Mouse (Mus musculus): ENCODE results near the gene Spag9. TPM values are rescaled to one million over a fixed set of nuclear protein-coding genes. Genes with fewer than 3 reads are reported as not detected.
A peak's percentile ranks its signal among the peaks of the same experiment; 100 is the strongest.

Gene Spag9
- 119 and 123 TPM in 2 replicates for polyA plus RNA-seq (2016; fragmentation: Nextera tagmentation; extraction: Ambion mirVana)

DNA sequence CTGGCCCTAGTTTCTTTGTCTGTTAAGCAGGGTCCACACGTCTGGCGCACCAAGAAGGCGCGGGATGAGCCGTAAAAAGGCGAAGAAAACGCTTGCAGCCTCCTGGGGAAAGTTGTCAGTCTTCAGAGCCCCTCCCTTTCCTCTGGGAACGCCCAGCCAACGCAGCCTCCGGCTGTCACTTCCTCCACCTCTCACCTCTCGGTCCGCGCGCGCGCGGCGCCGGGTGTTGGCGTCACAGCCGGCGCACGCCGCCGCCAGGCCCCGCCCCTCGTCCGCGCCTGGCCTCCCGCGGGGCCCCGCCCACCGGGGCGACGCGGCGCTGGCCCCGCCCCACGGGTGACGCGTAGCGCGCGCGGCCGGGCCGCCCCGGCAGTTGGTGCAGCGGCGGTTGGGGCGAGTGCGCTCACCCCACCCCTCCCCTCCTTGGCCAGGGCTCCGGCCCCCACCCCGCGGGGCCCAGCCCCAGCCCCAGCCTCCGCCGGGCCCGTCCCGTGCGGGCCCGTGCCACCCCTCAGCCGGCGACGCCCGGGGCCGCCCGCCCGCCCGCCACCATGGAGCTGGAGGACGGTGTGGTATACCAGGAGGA, at the start of gene Spag9:
TSS of gene Spag9 (plus strand) at position 372 of the 586 bp plus-strand sequence.
- ATAC-seq (ENCODE audit: low FRiP score), result peak; percentile 94
- 1% methylated on average over 51 of the region's 70 CpGs for WGBS
- no peaks in the 10 kb centered on the region for H3K36me3 ChIP-seq
- H3K27me3 ChIP-seq, result peaks cover 3% of the 10 kb centered on the region; the same call in 1 of the 2 replicates
- H3K4me3 ChIP-seq, result peak within 1 kb of the TSS; percentile 92
- peak within 1 kb of the TSS; percentile 97 for H3K4me2 ChIP-seq (replicated peaks)
- H3K9ac ChIP-seq, result peak within 1 kb of the TSS; percentile 91
- H3K4me1 ChIP-seq, result peaks cover 28% of the 10 kb centered on the region
- peak within 1 kb of the TSS; percentile 93 for H3K27ac ChIP-seq
- no peaks in the 10 kb centered on the region for H3K9me3 ChIP-seq (replicated peaks)

DNA sequence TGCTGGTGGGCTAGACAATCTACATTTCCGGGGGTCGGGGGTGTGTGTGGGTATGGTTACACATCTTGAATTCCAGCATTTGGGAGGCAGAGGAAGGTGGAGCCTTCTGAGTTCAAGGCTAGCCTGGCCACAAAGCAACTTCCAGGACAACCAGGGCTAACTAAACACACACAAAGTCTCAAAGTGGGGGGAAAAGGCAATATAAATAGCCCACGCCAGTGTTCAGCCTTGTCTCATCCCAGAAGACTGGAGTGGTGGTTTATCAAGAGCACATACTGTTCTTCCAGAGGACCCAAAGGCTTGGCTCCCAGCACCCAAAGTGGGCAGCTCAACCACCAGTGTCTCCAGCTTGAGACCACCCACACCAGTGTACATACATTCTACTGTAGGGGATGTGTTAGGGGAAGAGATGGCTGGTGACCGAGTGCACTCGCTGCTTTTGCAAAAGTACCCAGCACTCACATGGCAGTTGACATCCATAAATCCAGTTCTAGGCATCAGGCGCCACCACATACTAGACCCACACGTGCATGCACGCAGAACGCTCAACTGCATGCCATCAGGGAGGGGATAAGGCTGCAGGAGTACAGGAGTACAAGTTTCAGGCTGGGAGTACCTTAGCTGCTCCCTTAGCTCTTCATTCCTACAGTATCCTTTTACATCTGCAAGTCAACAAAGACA, 46.9 kb upstream of the Spag9 start:
- WGBS, result 88% methylated on average over 9 of the region's 9 CpGs
- H3K9me3 ChIP-seq (replicated peaks), result no peaks in the 10 kb centered on the region
- H3K4me3 ChIP-seq, result no peak overlapping the region
- H3K4me1 ChIP-seq, result peaks cover 15% of the 10 kb centered on the region
- H3K27ac ChIP-seq, result no peak overlapping the region
- H3K36me3 ChIP-seq, result peaks cover 57% of the 10 kb centered on the region
- no peaks in the 10 kb centered on the region for H3K27me3 ChIP-seq
- H3K4me2 ChIP-seq (replicated peaks), result no peak overlapping the region
- no peak for ATAC-seq (ENCODE audit: low FRiP score)
- H3K9ac ChIP-seq, result no peak overlapping the region

DNA sequence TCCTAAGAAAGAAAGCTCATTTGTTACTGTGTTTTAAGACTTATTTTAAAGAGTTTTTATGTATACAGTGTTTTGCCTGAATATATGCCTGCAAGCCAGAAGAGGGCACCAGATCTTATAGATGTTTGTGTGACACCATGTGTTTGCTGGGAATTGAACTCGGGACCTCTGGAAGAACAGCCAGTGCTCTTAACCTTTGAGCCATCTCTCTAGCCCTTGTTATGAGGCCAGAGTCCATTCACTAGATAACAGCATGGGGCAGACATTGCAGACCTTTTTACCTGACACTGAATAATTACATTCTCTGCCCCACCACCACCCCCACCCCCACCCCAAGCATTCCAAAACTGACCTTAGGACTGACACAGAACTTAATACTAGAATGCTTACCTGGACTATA, 45.8 kb upstream of the Spag9 start:
- Histone ChIP-seq H3K9ac (no peak overlapping the region), H3K4me2 (replicated peaks) (no peak overlapping the region), H3K27me3 (no peaks in the 10 kb centered on the region), H3K4me3 (no peak overlapping the region), H3K9me3 (replicated peaks) (no peaks in the 10 kb centered on the region), H3K36me3 (peaks cover 57% of the 10 kb centered on the region), H3K4me1 (peaks cover 22% of the 10 kb centered on the region), H3K27ac (no peak overlapping the region)
- 89% methylated on average over 1 of the region's 1 CpGs for WGBS
- ATAC-seq (ENCODE audit: low FRiP score), result no peak

DNA sequence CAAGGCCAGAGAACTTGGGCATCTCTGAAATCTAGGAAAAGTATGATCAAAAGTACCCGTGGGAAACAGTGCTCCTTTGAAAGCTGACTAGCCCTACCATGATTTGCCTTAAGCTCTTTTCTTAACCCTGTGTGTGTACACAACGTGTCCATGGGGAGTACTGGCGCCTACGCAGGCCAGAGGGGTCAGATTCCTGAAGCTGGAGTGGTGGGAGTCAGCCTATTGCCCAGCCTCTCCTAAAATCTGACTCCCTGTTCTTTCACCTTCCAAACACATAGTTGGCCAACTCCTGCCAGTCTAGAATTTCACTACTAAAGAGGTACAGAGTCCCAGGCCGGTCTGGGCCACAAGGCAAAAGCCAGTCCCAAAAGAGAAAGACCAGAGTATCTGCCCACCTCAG, 43.5 kb upstream of the Spag9 start:
- no peaks in the 10 kb centered on the region for H3K27me3 ChIP-seq
- 59% methylated on average over 5 of the region's 5 CpGs for WGBS

DNA sequence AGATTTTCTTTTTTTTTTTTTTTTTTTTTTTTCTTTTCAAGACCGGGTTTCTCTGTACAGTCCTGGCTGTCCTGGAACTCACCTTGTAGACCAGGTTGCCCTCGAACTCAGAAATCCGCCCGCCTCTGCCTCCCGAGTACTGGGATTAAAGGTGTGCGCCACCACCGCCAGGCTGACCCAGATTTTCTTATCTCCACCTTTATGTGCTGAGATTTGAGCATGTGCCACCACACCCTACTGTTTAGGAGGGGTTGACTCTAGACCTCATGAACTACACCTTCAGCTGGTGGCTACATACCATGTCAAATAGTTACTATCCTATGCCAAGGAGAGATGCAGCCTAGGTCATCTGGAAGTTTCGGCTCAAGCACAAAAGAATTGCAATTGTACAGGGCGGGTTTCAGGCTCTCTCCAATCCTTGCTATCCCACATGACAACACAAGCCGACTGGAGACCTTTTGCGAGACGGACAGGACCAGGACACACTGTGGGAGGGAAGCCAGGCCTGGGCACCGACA, 41.1 kb upstream of the Spag9 start:
- WGBS, result 47% methylated on average over 13 of the region's 13 CpGs
- H3K27me3 ChIP-seq, result no peaks in the 10 kb centered on the region
- peak overlapping the region; percentile 64 for H3K4me3 ChIP-seq
- no peaks in the 10 kb centered on the region for H3K9me3 ChIP-seq (replicated peaks)
- peak overlapping the region; percentile 87 for H3K4me2 ChIP-seq (replicated peaks)
- H3K36me3 ChIP-seq, result peaks cover 57% of the 10 kb centered on the region
- peak; percentile 32; the same call in 1 of the 2 replicates for ATAC-seq (ENCODE audit: low FRiP score)
- peak overlapping the region; percentile 88 for H3K27ac ChIP-seq
- peak overlapping the region; percentile 78 for H3K9ac ChIP-seq
- H3K4me1 ChIP-seq, result peaks cover 32% of the 10 kb centered on the region

More for the DNA sequence above, 43.5 kb upstream of the Spag9 start:
- Histone ChIP-seq H3K9me3 (replicated peaks) (no peaks in the 10 kb centered on the region), H3K9ac (no peak overlapping the region), H3K27ac (no peak overlapping the region), H3K36me3 (peaks cover 51% of the 10 kb centered on the region), H3K4me1 (peaks cover 32% of the 10 kb centered on the region), H3K4me2 (replicated peaks) (no peak overlapping the region), H3K4me3 (no peak overlapping the region)
- ATAC-seq (ENCODE audit: low FRiP score), result no peak

DNA sequence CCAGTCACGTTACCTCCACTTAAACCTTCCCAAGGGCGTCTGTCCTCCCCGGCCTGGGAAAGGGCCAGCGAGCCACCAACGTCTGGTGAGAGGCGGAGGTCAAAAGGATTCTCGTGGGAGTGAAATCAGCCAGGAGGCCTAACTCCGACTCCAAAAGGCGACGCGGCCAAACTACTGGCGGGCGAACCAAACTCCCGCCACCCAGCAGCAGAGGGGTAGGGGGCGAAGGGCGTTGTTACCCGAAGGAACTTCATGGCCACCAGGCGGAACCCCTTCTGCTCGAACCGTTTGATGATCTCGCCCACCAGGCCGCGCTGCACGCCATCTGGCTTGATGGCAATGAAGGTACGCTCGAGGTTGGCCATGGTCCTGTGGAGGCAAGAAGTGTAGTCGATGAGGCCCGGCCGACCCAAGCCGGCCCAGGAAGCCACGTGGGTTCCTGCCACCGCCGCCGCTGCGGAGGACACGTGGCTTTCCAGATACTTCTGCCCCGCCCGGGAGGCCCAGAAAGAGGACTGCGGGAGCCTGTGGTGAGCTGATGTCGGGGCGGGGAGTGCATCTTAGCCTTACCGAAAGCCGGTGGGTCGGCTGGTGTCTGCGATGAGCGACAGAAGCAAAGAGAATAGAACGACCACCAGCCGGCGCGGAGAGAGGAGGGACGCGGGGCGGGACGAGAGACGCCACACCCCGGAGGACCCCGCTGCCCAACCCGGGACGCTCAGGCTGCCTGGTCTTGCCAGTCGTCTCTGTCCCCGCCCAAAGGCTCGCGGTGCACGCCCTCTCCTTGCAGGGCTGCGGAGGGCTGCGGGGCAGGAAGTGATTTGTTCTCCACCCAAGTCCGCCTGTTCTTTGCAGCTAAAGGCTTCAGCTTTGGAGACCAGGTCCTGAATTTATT, 40.4 kb upstream of the Spag9 start:
- ATAC-seq (ENCODE audit: low FRiP score), result peak; percentile 97
- peaks cover 57% of the 10 kb centered on the region for H3K36me3 ChIP-seq
- under 1% methylated on average over 63 of the region's 67 CpGs for WGBS
- H3K27me3 ChIP-seq, result no peaks in the 10 kb centered on the region
- H3K4me3 ChIP-seq, result peak overlapping the region; percentile 64
- H3K4me2 ChIP-seq (replicated peaks), result peak overlapping the region; percentile 87
- H3K4me1 ChIP-seq, result peaks cover 32% of the 10 kb centered on the region
- H3K9me3 ChIP-seq (replicated peaks), result no peaks in the 10 kb centered on the region
- peak overlapping the region; percentile 78 for H3K9ac ChIP-seq
- peak overlapping the region; percentile 88 for H3K27ac ChIP-seq

DNA sequence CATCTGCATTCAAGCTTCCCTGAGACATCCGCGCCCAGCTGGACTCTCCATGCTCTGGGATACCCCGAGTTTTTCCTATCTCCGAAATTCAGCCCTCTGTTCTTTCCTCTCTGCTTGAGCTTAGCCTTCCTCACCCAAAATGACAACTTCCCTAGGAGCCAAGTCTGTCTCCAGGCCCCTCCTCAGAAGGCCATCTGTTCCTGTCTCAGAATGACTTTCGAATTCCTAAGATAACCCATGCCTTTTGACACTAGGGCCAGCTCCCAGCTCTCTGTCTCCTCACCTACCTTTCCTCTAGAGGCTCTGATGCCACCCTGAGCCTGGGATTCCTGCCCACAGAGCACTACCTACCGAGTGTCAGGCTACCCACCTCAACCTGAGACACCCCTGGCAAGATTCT, 39.7 kb upstream of the Spag9 start, which contains the start of gene Nme2:
TSS of gene Nme2 (minus strand) at position 101 of the 400 bp plus-strand sequence.
- H3K9me3 ChIP-seq (replicated peaks), result no peaks in the 10 kb centered on the region
- peak within 1 kb of the TSS; percentile 78 for H3K9ac ChIP-seq
- peak; percentile 26 for ATAC-seq (ENCODE audit: low FRiP score)
- WGBS, result 6% methylated on average over 6 of the region's 6 CpGs
- no peaks in the 10 kb centered on the region for H3K27me3 ChIP-seq
- peak within 1 kb of the TSS; percentile 87 for H3K4me2 ChIP-seq (replicated peaks)
- H3K36me3 ChIP-seq, result peaks cover 58% of the 10 kb centered on the region
- H3K27ac ChIP-seq, result peak within 1 kb of the TSS; percentile 88
- H3K4me1 ChIP-seq, result peaks cover 32% of the 10 kb centered on the region
- H3K4me3 ChIP-seq, result peak within 1 kb of the TSS; percentile 64

DNA sequence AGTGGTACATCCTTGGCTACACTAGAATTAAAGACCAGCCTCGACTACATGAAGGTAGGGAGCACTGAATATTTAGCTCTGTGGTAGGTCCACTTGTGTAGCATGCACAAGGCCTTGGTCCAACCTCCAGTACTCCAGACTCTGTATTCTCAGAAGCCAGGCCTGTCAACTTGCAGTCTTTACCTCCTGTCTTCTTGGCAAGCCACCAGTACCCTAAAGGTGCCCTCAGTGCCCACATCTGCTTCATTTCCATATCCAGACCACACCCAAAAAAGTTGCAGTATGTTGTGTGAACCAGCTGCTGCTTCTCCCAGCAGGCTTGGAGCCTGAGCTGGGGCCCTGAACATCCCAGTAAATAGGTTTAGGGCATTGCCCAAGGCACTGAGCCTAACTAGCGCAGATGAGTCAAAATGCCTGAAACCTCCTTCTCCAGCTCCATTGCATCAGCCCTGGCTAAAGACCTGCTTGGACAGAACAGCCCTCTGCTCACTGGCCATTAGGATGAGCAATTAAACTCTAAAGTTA, 38.8 kb upstream of the Spag9 start:
- Histone ChIP-seq H3K27ac (no peak overlapping the region), H3K9ac (no peak overlapping the region), H3K4me1 (peaks cover 32% of the 10 kb centered on the region), H3K27me3 (no peaks in the 10 kb centered on the region), H3K36me3 (peaks cover 57% of the 10 kb centered on the region), H3K9me3 (replicated peaks) (no peaks in the 10 kb centered on the region), H3K4me3 (no peak overlapping the region), H3K4me2 (replicated peaks) (no peak overlapping the region)
- ATAC-seq (ENCODE audit: low FRiP score), result no peak
- 93% methylated on average over 2 of the region's 2 CpGs for WGBS

DNA sequence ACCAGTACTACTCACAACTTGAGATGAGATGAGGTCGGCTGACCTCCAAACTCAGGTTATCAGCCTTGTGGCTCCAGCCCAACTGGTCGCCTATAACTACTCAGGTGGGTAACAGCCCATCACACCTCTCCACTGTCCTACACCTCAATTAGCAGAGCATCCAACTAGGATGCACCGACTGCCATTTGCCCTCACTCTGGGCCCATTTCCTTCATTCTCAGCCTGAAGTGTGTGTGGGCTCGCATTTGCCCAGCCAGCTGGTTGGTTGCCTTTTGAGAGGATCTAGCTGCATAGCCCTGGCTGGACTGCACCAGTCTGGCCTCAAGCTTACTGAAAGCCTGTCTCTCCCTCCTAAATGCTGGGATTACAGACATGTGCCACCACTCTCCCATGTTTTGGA, 38.1 kb upstream of the Spag9 start:
- Histone ChIP-seq H3K27me3 (no peaks in the 10 kb centered on the region), H3K4me1 (peaks cover 26% of the 10 kb centered on the region), H3K27ac (no peak overlapping the region), H3K9me3 (replicated peaks) (no peaks in the 10 kb centered on the region), H3K36me3 (peaks cover 57% of the 10 kb centered on the region), H3K4me3 (no peak overlapping the region), H3K9ac (no peak overlapping the region), H3K4me2 (replicated peaks) (no peak overlapping the region)
- ATAC-seq (ENCODE audit: low FRiP score), result no peak
- WGBS, result 87% methylated on average over 4 of the region's 4 CpGs

DNA sequence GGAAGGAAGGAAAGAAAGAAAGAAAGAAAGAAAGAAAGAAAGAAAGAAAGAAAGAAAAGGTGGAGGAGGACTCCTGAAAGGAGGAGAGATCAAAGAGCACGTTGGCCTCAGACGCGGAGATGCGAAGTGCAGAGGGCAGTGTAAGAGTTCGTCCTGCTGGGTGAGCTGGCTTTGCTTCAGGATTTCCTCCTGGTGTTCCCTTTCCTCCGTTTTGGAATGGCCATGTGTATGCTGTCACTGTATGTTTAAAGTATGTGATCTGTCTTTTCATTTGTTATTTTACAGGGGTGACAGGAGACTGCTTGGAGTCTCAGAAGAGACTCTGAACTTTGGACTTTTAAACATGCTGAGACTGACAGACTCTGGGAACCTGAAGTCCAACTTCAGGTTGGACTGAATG, 34.4 kb upstream of the Spag9 start:
- no peak overlapping the region for H3K4me3 ChIP-seq
- ATAC-seq (ENCODE audit: low FRiP score), result no peak
- WGBS, result 92% methylated on average over 6 of the region's 6 CpGs
- no peak overlapping the region for H3K9ac ChIP-seq
- no peaks in the 10 kb centered on the region for H3K27me3 ChIP-seq
- H3K27ac ChIP-seq, result no peak overlapping the region
- H3K4me2 ChIP-seq (replicated peaks), result no peak overlapping the region
- H3K4me1 ChIP-seq, result peaks cover 3% of the 10 kb centered on the region
- no peaks in the 10 kb centered on the region for H3K9me3 ChIP-seq (replicated peaks)
- peaks cover 80% of the 10 kb centered on the region for H3K36me3 ChIP-seq

DNA sequence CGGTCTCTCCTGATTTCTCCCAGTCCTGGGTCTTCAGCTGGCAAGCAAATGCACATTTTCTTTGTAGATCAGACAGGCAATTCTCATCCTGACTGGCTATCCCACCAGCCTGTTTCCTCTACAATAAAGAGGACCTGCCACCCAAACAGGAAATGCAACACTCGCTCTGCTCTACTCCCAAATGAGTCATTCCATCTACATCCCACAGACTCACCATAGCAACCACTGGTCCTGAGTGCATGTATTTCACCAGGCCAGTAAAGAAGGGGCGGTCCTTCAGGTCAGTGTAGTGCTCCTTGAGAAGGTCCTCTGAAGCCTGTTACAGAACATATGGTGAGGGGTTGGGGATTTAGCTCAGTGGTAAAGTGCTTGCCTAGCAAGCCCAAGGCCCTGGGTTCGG, 32.9 kb upstream of the Spag9 start:
- no peaks in the 10 kb centered on the region for H3K27me3 ChIP-seq
- H3K4me1 ChIP-seq, result peaks cover 8% of the 10 kb centered on the region
- no peak overlapping the region for H3K4me2 ChIP-seq (replicated peaks)
- no peak overlapping the region for H3K4me3 ChIP-seq
- ATAC-seq (ENCODE audit: low FRiP score), result no peak
- WGBS, result 69% methylated on average over 4 of the region's 4 CpGs
- H3K36me3 ChIP-seq, result peaks cover 74% of the 10 kb centered on the region
- H3K9ac ChIP-seq, result no peak overlapping the region
- no peak overlapping the region for H3K27ac ChIP-seq
- no peaks in the 10 kb centered on the region for H3K9me3 ChIP-seq (replicated peaks)

DNA sequence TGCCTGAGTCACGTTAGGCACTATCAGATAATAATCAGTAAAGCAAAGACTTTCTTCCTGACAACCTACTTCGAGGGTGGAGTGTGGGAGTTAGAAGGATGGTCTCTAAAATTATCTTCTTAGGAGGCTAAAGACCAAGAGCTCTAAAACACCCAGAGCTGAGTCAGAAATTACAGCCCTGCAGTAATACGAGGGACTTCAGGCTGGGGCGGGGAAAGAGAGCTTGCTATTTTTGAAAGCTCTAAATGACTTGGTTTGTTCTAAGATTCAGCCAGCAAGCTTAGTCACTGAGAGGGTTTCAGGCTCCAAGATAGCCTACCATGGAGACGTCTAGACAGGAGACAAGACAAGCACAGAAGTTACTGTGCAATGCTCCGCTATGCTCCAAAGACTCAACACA, 30.5 kb upstream of the Spag9 start:
- no peak overlapping the region for H3K4me2 ChIP-seq (replicated peaks)
- no peak overlapping the region for H3K27ac ChIP-seq
- no peak for ATAC-seq (ENCODE audit: low FRiP score)
- 97% methylated on average over 6 of the region's 6 CpGs for WGBS
- no peaks in the 10 kb centered on the region for H3K9me3 ChIP-seq (replicated peaks)
- no peak overlapping the region for H3K9ac ChIP-seq
- peaks cover 17% of the 10 kb centered on the region for H3K4me1 ChIP-seq
- peaks cover 52% of the 10 kb centered on the region for H3K36me3 ChIP-seq
- no peak overlapping the region for H3K4me3 ChIP-seq
- no peaks in the 10 kb centered on the region for H3K27me3 ChIP-seq

All from hindbrain, embryonic 12.5 days (tissue).